Mouse (Mus musculus) embryo, embryonic 11.5 days (tissue): ENCODE measurements around the gene Grip1.
A peak's percentile ranks its signal among the peaks of the same experiment; 100 is the strongest.
"Not testable (repeated sequence)": the region's sequence is repeated elsewhere in the genome, so short reads cannot be mapped to it uniquely, and the experiment has no call there.

Source experiments
- DNase-seq: peaks from one replicate; pipeline ENCODE4 v3.0.0-alpha.2; 2012; ENCODE audit warnings: low read depth, low spot score

Grip1 gene

DNA sequence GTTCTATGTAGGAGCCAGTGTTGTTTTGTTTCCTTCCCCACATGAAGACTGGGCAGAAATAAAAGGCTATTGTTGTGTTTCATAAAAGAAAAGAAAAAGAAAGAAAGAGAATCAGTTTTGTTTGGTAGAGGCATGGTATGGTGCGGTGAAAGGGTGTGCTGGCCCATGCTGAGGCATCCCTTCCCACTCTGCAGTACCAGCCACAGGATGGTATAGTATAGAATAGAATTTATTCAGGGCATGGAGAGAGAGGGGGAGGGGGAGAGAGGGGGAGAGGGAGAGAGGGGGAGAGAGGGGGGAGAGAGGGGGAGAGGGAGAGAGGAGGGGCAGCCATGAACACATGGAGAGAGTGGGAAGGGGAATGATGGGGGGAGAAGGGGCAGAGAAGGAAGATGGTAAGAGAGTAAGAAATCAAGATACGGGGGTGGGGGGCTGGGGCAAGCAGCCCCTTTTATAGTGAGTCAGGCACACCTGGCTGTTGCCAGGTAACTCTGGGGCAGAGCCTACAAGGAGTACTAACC lies 591.1 kb downstream of the Grip1 start:
- no peak for DNase-seq

DNA sequence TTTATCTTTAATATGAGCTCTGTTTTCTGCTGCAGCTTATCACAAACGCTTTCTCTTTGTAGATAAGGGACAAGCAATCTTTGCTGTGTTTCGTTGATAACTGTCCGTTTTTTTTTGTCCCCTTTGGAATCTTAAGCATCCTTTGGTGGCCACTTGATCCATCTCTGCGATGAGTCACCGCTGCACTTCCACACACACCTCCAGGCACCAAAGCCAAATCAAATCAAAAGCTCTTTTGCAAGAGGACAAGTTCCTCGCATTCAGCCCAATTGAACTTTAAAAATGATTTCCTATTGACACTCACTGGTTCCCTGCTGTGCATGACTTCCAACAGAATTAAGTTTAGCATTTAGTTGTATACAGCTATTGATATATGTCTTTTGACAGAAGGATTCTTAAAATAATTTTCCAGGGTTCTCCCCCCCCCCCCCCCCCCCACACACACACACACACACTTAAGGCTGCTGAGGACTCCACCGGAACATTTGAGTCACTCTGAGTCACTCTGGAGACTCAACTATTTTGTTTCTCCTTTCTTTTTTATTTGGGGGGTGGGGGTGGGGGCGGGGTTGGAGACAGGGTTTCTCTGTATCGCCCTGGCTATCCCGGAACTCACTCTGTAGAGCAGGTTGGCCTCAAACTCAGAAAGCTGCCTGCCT lies 607.1 kb downstream of the Grip1 start:
- no peak for DNase-seq

DNA sequence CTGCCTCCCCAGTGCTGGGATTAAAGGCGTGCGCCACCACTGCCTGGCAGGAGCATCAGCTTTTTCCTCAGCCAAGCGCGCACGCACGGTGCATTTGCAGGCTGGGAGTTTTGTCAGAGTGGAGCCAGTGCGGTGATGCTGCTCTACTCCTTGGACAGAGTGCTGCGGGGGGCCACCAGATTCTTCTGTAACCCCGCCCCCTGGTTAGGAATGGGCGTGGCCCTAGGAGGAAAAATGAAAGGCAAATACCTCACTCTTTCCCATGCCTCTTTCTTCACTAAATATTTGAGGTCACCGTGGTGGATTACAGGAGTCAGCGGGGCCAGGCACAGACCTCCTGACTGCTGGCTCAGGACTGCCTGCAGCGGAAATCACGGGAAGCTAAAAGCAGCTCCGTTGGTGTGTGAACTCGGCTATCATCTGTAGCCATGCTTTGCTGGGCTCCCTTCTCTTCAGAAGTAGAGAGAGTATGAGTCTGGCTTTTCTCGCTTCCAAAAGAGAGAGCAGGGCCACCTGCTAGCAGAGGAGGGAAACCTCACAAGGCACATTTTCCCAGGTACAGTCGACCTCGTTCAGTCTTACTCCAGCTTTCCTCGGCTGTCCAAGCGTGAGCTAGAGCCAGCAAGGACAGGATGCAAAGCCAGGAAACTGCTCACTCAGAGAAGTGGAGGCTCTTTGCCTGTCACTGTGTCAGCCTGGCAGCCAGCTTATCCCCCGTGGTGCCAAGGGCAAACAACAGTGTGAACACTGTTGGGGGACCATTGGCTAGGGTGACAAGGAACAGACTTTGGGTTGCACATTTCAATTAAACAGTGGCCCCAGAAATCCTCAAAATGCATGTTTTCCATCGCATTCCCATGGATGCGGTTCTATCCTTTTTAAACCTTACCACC lies 607.9 kb downstream of the Grip1 start:
- DNase-seq, result no peak

DNA sequence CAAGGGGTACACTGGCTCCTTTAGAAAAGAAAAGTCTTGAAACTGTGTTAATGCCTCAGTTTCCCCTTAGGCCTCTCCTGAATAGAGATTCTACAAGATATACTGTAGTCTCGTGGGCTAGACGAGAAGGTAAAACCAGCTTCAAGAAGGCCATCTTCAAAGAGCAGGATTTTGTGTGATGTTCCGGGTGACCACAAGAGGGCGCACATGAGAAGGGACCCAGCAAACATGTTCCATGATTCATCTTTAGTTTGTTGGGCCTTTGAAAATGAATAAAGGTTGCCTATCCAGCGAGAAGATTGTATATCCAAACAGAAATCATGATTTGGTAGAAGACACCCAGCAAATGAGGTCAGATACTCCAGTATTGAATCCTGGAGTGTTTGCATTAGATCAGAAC lies 610.8 kb downstream of the Grip1 start:
- DNase-seq, result peak; percentile 35

DNA sequence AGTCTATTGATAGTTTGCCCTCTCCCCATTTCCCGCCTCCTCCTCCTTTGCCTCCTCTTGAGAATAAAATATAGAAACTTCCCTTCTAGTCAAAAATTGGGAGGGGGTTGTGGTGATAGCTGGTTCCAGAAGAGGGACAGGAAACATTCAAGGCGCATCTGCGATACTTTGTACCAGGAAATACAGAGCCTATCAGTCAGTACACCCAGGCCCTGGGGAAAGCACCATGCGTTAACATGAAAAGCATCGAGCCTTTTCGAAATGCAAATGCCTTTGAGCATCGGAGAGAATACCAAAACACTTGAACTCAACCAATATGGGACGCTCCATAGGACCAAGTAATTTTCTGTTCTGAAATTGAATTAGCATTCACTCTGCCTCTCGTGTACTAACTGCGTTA lies 612.7 kb downstream of the Grip1 start:
- no peak for DNase-seq

DNA sequence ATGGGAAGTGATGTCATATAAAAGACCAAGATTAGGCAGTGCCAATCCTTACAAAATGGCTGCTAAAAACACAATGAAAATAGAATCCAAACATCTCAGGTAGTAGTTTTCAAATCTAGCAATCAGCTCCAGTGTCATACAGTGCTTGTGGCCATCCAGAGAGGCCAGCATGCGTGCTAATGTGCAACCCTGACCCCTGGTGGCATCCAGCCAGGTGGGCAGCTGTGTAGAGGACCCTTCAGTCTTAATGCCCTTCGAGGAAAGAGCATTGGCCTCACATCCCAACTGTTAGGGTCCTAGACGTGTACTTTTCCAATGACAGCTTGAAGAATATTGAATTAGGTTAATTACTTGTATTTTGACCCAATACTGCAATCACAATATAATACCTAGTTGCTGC lies 624.2 kb downstream of the Grip1 start:
- DNase-seq, result no peak

DNA sequence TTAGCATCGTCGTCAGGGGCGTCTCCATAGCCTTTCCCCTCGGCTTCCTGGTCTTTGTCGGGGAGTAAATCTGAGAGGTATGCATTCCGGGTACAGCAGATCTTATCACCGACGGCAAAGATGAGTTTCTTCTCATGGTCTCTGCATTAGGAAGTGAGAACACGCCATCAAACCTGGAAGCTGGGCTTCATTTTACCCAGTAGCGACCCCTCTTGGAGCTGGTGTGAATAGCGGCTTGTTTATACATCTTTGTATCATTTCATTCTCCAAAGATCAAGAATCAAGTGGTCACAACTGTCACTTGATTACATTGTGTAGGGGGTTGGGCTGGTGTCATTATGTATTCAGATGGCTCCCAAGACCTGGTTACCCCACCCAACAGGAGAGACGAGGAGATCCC lies 638.9 kb downstream of the Grip1 start:
- DNase-seq, result no peak

DNA sequence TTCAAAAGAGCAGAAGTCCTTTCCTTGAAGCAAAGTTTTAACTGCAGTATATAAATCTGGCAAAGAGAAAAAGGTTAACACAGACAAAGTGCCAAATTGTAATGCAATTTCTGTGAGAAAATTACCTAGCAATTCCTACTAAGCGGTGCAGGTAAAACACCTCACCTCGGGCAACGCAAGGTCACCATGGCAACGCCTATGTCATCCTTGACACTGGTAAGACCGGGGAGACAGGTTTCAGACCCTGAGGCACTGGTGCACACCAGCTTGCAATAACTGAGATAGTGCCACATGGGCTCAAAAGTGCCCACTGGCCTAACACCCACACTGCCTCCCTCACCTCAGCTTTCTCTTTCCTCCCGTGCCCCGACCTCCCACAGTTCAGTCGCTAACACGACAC lies 641.5 kb downstream of the Grip1 start:
- no peak for DNase-seq

DNA sequence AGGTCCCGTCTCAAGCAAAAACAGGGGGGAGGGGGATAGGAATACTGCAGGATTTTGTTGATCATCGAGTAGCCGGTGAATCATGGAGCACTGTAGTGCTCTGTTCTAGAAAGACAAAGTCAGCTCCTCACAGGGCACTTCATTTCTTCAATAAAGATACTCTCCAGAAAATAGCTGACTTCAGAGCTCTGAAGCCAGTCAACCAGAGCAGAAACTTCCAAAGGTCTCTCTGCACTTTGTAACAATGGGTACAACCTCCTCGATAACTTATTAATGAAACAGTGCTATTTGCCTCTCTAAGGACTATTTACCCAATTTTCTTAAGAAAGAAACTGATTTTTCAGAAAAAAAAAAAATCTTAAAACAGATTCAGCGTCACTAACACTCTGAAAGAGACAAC lies 642.1 kb downstream of the Grip1 start:
- no peak for DNase-seq

DNA sequence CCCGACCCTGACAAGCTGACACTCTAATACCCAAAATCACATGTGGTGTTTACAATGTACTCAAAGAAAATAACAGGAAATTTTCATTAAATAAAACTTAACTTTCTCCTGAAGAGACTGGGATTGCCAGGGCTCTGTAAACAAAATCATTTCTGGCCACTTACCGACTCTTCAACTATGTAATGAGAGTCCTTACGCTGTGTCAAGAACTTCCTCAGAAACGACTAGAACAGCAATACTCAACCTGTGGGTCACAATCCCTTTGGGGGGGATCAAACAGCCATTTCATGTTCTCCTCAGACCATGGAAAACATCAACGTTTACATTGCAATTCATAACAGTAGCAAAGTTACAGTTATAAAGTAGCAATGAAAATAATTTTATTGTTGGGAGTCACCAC lies 643.9 kb downstream of the Grip1 start:
- no peak for DNase-seq

DNA sequence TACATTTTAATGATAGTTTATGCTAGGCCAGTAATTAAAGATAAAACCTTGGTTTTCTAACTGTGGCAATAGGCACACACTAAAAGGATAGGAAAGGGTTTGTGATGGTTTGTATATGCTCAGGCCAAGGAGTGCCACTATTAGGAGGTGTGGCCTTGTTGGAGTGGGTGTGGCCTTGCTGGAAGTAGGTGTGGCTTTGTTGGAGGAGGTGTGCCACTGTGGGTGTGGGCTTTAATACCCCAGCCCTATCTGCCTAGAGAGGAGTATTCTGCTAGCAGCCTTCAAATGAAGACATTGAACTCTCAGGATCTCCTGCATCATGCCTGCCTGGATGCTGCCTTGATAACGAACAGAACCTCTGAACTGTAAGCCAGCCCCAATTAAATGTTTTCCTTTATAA lies 647.2 kb downstream of the Grip1 start:
- DNase-seq, result no peak

DNA sequence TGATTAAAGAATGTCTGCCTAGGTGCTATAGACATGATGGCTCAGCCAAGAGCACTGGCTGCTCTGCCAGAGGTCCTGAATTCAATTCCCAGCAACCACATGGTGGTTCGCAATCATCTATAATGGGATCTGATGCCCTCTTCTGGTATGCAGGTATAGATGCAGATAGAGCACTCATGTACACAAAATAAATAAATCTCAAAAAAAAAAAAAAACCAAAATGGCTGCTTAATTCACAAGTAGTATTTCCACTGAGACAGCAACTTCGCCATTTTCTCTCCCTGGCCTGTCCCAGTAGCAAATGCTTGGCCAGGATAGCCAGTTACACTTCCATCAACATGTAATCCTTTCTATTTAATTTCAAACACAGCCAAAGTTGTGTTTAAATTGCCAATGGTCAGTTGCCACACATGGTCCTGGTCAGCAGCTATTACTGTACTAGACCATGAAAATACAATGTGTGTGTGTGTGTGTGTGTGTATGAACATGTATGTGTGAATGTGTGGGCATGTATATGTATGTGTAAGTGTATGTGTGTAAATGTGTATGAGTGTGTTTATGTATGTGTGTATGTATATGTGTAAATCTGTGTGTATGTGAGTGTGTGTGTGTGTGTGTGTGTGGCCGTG lies 658.2 kb downstream of the Grip1 start:
- no peak for DNase-seq

DNA sequence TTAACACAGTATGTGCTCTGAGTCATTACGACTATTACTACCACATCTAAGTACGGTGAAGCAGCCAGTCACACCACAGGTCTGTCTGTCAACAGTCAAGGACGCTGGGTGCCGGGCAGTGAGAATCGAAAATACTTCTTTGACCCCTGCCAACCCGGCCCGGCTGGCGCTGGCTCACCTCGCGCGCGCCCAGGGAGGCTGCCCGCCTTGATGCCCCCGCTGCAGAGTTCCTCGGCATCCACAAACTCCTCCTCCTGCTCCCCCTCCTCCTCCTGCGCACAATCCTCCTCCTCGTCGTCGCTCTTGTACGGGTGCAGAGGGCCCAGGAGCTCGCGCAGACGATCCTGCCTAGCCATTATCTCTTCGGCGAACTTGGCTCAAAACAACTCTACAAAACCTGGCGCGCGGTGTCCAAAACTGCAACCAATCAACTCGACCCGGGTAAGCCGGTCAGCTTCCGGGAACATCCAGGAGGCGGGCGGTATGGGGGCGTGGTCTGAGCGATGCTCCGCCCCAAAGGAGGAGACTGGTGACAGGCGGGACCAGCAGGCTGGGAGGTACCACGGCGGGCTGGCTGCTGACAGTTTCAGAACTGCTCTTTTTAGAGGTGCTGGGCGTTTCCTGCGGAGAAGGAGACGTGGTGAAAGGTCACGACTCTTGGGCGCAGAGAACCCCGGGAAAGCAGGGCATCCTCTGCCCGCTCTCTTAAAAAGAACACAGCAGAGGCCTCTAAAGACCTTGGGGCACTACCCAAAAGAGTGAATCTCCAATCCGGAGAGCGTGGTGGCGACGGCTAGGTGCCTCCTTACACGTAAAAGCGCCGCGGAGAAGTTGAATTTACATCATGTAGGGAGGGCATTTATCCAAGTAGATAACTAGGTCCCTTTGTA lies 659.1 kb downstream of the Grip1 start, which contains the start of gene Helb:
Gene Helb, minus strand, starts transcription at position 481 of the 890 bp plus-strand sequence.
- DNase-seq, result peak; percentile 91

DNA sequence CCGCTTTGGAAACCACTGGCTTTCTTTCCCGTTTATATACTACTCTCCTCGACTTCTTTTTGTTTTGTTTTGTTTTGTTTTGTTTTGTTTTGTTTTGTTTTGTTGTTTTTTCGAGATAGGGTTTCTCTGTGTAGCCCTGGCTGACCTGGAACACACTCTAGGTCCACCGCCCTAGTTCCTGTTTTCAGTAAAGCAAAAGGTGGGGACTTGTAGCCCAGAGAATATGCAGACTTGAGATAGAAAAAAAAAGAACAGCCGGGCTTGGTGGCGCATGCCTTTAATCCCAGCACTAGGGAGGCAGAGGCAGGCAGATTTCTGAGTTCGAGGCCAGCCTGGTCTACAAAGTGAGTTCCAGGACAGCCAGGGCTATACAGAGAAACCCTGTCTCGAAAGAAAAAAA lies 659.9 kb downstream of the Grip1 start:
- DNase-seq, result not testable (repeated sequence)

DNA sequence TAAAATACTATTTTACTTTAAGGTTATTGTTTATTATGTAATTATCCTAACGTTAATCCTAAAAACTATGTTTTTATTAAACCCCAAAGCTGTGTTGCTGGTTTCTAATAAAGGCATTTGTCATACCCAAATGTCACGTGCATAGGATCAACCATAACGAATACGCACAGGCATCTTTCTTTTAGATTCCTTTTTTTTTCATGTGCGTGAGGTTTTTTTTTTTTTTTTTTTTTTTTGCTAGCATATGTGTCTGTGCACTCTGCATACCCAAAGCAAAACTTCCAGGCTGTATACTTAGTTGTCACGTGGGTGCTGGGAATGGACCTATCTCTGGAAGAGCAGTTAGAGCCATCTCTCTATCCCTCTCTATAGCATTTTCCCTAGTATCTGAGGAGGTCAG lies 660.4 kb downstream of the Grip1 start:
- no peak for DNase-seq

DNA sequence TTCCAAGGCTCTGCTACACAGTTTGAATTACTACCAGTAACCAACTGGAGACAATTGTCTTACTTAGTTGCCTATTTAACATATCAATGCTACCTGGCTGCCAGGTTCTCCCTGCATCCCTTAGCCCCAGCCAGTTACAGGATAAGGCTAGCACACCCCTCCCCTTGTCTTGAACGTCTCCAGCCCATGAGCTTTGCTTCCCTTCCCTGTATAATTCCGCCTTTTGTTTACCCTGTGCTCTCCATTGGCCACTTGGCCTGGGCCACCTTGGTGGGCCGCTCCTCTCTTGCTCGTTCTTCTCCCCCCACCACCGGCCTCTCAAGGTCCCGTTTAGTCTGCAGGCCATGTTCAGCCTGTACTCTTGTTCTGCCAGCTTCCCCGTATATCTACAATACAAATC lies 660.9 kb downstream of the Grip1 start:
- no peak for DNase-seq

DNA sequence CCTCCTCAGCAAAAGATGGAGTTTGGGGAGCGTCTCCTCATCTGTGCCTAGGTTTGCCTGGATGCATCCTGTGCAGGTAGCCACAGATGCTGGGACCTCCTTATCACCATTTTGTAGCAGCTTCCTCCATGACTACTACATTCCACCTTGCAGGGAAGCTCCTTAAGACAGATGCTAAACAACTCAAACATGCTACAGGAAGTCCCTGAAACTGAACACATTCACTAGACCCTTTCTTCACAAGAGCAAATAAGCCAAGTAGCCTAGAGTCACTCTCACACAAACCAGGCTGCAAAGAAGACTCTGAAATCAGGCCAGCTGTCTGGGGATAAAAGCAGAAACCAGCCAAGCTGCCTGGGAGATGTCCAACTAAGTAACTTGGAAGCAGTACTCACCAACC lies 661.6 kb downstream of the Grip1 start:
- DNase-seq, result no peak

DNA sequence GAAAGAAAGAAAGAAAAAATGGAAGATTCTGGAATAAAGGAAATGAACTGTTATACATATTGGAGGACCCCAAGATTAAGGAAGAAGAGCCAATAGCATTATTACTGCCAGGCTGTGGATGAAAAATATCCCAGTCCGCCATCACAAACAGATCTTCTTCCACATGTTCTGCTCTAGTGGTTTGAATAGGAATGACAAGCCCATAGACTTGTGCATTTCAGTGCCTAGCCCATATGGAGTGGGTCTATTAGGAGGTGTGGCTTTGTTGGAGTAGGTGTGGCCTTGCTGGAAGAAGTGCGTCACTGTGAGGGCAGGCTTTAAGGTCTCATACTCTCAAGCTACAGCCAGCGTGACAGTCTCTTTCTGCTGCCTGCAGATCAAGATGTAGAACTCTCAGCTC lies 670.1 kb downstream of the Grip1 start:
- no peak for DNase-seq

DNA sequence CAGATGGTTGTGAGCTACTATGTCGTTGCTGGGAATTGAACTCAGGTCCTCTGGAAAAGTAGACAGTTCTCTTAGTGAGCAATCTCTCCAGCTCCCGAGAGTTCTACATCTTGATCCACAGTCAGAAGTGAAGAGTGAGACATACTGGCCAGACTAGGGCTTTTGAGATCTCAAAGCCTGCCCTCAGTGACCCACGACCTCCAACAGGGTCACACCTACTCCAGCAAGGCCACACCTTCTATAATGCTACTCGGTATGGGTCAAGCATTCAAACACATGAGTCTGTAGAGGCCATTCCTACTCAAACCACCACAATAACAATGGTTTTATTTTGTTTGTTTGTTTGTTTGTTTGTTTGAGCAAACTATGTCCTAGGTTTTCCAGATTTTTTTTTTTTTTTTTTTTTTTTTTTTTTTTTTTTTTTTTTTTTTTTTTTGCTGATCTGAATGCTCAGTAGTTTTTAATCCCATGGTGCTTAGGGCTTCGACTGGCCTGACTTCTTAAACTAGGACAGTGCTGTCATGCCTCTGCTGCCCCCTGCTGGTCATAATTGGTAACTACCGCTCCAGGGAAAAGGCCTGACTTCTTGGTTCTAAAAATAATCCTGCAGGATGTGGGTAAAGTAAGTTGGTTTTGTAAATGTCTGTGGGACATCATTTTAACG lies 671.3 kb downstream of the Grip1 start:
- DNase-seq, result peak; percentile 70

DNA sequence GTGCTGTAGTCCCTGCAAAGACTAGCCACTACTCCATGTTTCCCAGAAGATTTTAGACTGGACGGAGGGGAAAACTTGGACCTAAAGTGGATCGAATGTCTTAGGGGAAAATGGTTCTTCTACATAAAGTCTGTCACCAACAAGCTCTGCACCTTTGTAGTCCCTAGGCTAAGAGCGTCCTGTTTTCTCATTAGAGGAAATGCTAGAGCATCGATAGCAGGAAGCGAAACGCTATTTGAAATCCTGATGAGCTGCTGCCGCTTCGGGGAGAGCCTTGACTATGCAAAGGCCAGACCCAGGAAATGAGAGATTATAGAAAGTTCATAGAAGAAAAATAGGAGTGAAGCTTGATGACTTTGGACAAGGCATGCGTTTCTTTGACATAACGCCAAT lies 671.8 kb downstream of the Grip1 start:
- no peak for DNase-seq
